Mouse (Mus musculus) ES-Bruce4 (cell line): ENCODE results near the gene Gm44965.

Experiments used
- CTCF ChIP-seq: IDR thresholded peaks from one replicate; pipeline ENCODE4 v1.8.1; 2011; ENCODE audit warnings: low read depth, low read length
- EP300 ChIP-seq: IDR thresholded peaks from 2 replicates; pipeline ENCODE4 v1.6.1; 2011; ENCODE audit warnings: low read depth, low read length; ENCODE audit not compliant: insufficient read depth

DNA sequence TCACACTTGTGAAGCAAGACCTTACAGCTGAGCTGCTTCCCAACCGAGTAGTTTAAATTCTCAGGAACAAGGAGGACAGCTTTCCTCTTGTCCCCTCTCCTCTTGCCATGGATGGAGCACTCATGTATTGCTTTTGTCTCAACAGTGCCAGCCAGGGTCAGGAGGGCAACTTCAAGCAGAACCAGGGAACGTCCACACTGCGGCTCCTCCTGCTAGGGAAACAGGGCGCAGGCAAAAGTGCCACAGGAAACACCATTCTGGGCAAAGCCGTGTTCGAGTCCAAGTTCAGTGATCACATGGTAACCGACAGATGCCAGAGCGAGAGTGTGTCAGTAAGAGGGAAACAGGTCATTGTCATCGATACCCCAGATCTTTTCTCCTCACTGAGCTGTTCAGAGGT lies 56.3 kb downstream of the Gm44965 start:
- TF ChIP-seq CTCF, result no peak
- TF ChIP-seq EP300, result no peak
